Mouse (Mus musculus) gastrocnemius, postnatal 25 days (tissue): Measurements from ENCODE around the gene Cep152. TPM values are rescaled to one million over a fixed set of nuclear protein-coding genes. Genes with fewer than 3 reads are reported as not detected.
A peak's percentile ranks its signal among the peaks of the same experiment; 100 is the strongest.

ENCODE experiments used
- DNase-seq: peaks from one replicate; pipeline ENCODE4 v3.0.0; 2022
- long read RNA-seq, 2 experiments: library from polyadenylated mRNA; stranded (forward); transcript quantifications; one replicate each; pipeline ENCODE4 v2.0.0; 2021
- total RNA-seq, 2 experiments: library from RNA; stranded (reverse); gene quantifications; 1 replicate in 1 of 2; 2 replicates in 1 of 2; pipeline ENCODE4 v1.2.3; 2021

Gene Cep152
- total RNA-seq = 1 to 10 TPM; 1.1 TPM
- long read RNA-seq, experiment 1 = 0 reads
- long read RNA-seq, experiment 2 = 0 reads

GRCm38 (mm10) chr2:125624837-125625351, at the start of gene Cep152:
Gene Cep152 (minus strand): TSS chr2:125625113.
- peak; percentile 97 for DNase-seq

GRCm38 (mm10) chr2:125672957-125673631, 48.2 kb upstream of the Cep152 start, which contains the start of gene Eid1:
Gene Eid1 (plus strand): TSS chr2:125673095.
- peak; percentile 79 for DNase-seq

GRCm38 (mm10) chr2:125672568-125672956, 47.6 kb upstream of the Cep152 start:
- no peak for DNase-seq

- no peak for DNase-seq
Measured at GRCm38 (mm10) chr2:125670846-125671245, 45.9 kb upstream of the Cep152 start.

- DNase-seq = no peak
Measured at GRCm38 (mm10) chr2:125667721-125668120, 42.8 kb upstream of the Cep152 start.

GRCm38 (mm10) chr2:125667184-125667583, 42.3 kb upstream of the Cep152 start:
- no peak for DNase-seq

- DNase-seq = no peak
Measured at GRCm38 (mm10) chr2:125666668-125667067, 41.8 kb upstream of the Cep152 start.

GRCm38 (mm10) chr2:125665909-125666308, 41.0 kb upstream of the Cep152 start:
- no peak for DNase-seq

- DNase-seq = no peak
Measured at GRCm38 (mm10) chr2:125665213-125665612, 40.3 kb upstream of the Cep152 start.

- no peak for DNase-seq
Measured at GRCm38 (mm10) chr2:125662517-125662916, 37.6 kb upstream of the Cep152 start.

- no peak for DNase-seq
Measured at GRCm38 (mm10) chr2:125661156-125661555, 36.2 kb upstream of the Cep152 start.

GRCm38 (mm10) chr2:125660537-125661130, 35.7 kb upstream of the Cep152 start:
- DNase-seq = no peak

- peak; percentile 29 for DNase-seq
Measured at GRCm38 (mm10) chr2:125659823-125660536, 35.1 kb upstream of the Cep152 start.

GRCm38 (mm10) chr2:125655391-125655790, 30.5 kb upstream of the Cep152 start:
- DNase-seq = no peak

- no peak for DNase-seq
Measured at GRCm38 (mm10) chr2:125653286-125653685, 28.4 kb upstream of the Cep152 start.

GRCm38 (mm10) chr2:125651563-125651962, 26.6 kb upstream of the Cep152 start:
- DNase-seq = no peak

- DNase-seq = no peak
Measured at GRCm38 (mm10) chr2:125650742-125651352, 25.9 kb upstream of the Cep152 start.

- no peak for DNase-seq
Measured at GRCm38 (mm10) chr2:125650038-125650437, 25.1 kb upstream of the Cep152 start.

- no peak for DNase-seq
Measured at GRCm38 (mm10) chr2:125644912-125645311, 20.0 kb upstream of the Cep152 start.

GRCm38 (mm10) chr2:125637331-125637730, 12.4 kb upstream of the Cep152 start:
- DNase-seq = no peak

GRCm38 (mm10) chr2:125630010-125630409, 5.1 kb upstream of the Cep152 start:
- no peak for DNase-seq

GRCm38 (mm10) chr2:125628487-125628886, 3.6 kb upstream of the Cep152 start:
- DNase-seq = no peak
